18 mouse cellular contexts compared by ENCODE assay signal in the genomic region with DNA sequence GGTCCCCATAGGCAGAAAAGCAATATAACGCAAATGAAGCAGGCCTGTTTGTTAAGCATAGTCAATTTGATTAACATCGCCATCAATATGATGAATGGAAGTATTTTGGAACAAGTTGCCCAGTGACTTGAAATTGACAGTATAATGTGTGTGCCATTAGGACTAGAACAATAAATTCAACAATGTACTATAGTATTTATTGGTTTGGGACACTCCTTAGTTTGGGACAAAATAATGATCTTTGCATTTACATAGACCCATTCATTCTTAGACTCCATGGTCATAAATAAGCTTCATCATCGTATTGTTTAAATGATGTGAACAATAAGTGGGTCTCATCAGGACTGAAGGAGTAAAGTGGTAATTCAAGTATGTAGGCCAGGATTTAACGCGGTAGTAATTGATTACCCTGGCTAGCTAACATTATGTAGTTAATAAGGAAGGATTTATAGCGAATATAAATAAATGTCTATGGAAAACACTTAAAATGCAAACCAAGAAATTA.
"Had no signal": no experiment of that assay in that cellular context is flagged by ENCODE, and none has a peak within 500 bp of the region (broad histone marks: within the 10 kb centered on the region; RNA-seq: fewer than 3 reads in every experiment).

No protein-coding gene starts in this region.

- H3K4me2 ChIP-seq: kidney, embryonic 15.5 days; liver, embryonic 13.5 days; midbrain, embryonic 12.5 days; midbrain, embryonic 15.5 days; stomach, embryonic 15.5 days had no signal

- H3K9ac ChIP-seq: kidney, embryonic 15.5 days; liver, embryonic 13.5 days; midbrain, embryonic 12.5 days; midbrain, embryonic 15.5 days; stomach, embryonic 15.5 days had no signal

- H3K4me1 ChIP-seq: kidney, embryonic 15.5 days; liver, embryonic 13.5 days; midbrain, embryonic 12.5 days; midbrain, embryonic 15.5 days; stomach, embryonic 15.5 days had no signal

- H3K27ac ChIP-seq: kidney, embryonic 15.5 days; left cerebral cortex, adult 2 months; liver, embryonic 13.5 days; midbrain, embryonic 12.5 days; midbrain, embryonic 15.5 days; stomach, embryonic 15.5 days had no signal

- H3K27me3 ChIP-seq: kidney, embryonic 15.5 days; liver, embryonic 13.5 days; midbrain, embryonic 12.5 days; midbrain, embryonic 15.5 days; stomach, embryonic 15.5 days had no signal

- H3K36me3 ChIP-seq: kidney, embryonic 15.5 days; liver, embryonic 13.5 days; midbrain, embryonic 12.5 days; midbrain, embryonic 15.5 days; stomach, embryonic 15.5 days had no signal

- H3K9me3 ChIP-seq: kidney, embryonic 15.5 days; liver, embryonic 13.5 days; midbrain, embryonic 12.5 days; midbrain, embryonic 15.5 days; stomach, embryonic 15.5 days had no signal

- DNase-seq: kidney, adult 18-20 months; kidney, postnatal 10 days; kidney, postnatal 36 days; layer of hippocampus, postnatal 36 days; liver, embryonic 13.5 days; lung, adult 2 months; lung, postnatal 14 days; lung, postnatal 4 days; retina, postnatal 1 day; right cerebral cortex, postnatal 25 days; spleen, adult 18-20 months; thymus, postnatal 25 days had no signal

- H3K4me3 ChIP-seq: kidney, embryonic 15.5 days; left cerebral cortex, adult 2 months; liver, embryonic 13.5 days; midbrain, embryonic 12.5 days; midbrain, embryonic 15.5 days; stomach, embryonic 15.5 days had no signal

- ATAC-seq: intestine, embryonic 16.5 days; midbrain, embryonic 15.5 days had no signal
